Mouse (Mus musculus) layer of hippocampus, adult 8-10 months (tissue): ENCODE data around the gene Plcl2. TPM values are rescaled to one million over a fixed set of nuclear protein-coding genes. Genes with fewer than 3 reads are reported as not detected.
"Not testable (repeated sequence)": the region's sequence is repeated elsewhere in the genome, so short reads cannot be mapped to it uniquely, and the experiment has no call there.

Source experiments
- DNase-seq, 2 experiments: peaks; one replicate each; pipeline ENCODE4 v3.0.0; 2022; ENCODE audit warnings: low spot score in 2 of 2
- total RNA-seq, 4 experiments: library from RNA; stranded (reverse); gene quantifications; 2 replicates each; pipeline ENCODE4 v1.2.4; 2022

Plcl2 gene
- total RNA-seq, 4 experiments from 2014 or later, result 60.1 to 64.1 (median 63.2) TPM

- DNase-seq, result no peak
Observed at GRCm38 (mm10) chr17:50668681-50669208, 159.5 kb downstream of the Plcl2 start.

- no peak for DNase-seq
Observed at GRCm38 (mm10) chr17:50671416-50671815, 162.2 kb downstream of the Plcl2 start.

GRCm38 (mm10) chr17:50674580-50674979 lies 165.4 kb downstream of the Plcl2 start:
- DNase-seq, result no peak

GRCm38 (mm10) chr17:50675231-50675630 lies 166.0 kb downstream of the Plcl2 start:
- no peak for DNase-seq

- DNase-seq, result no peak
Observed at GRCm38 (mm10) chr17:50677334-50677733, 168.1 kb downstream of the Plcl2 start.

GRCm38 (mm10) chr17:50677978-50678712 lies 168.9 kb downstream of the Plcl2 start:
- DNase-seq, result no peak

- DNase-seq, result no peak
Observed at GRCm38 (mm10) chr17:50678748-50679147, 169.5 kb downstream of the Plcl2 start.

GRCm38 (mm10) chr17:50679613-50680534 lies 170.7 kb downstream of the Plcl2 start:
- no peak for DNase-seq

GRCm38 (mm10) chr17:50682696-50683095 lies 173.5 kb downstream of the Plcl2 start:
- DNase-seq, result no peak

DNA sequence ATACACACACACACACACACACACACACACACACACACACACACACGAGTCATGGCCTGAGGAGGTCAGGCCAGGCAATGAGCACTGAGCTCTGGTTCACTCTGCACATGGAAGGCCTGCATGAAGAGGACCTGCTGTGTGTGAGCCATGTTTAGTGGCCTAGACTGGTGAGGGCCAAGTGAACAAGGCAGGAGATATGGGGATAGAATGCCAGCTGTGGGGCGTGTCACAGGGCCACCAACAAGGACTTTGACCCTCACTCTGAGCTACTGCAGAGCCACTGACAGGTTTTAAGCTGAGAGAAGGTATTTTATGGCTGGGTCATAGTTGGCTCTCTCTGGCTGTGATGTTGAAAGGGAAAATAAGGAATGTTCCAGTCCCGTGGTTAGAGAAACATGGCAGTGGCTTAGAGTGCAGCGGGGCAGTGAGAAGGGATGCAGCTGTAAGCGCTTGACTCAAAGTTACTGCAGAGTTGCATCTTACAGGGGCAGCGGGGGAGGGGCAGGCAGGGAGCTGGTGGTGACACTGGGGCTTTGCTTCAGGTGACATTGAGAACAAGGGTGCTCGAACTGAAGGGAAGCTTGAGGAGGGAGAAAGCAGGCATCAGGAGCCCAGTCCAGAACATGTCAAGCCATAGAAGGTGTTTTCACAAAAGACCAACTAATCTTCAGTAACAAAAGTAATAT lies 175.9 kb downstream of the Plcl2 start:
- no peak for DNase-seq

DNA sequence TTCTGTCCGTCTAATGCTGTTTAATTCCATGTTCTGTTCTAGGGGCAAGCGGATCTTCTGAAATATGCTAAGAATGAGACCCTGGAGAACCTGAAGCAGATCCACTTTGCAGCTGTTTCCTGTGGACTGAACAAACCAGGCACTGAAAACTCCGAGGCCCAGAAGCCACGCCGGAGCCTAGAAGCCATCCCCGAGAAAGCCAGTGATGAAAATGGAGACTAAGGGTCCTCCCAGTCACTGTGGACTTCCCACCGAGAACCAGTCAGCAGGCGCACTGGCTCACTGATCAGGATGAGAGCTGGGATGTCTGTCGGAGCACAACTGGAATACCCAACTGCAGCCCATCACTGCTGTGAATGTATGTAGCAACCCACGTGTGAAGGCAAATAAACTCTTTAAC lies 178.5 kb downstream of the Plcl2 start:
- DNase-seq, result no peak

DNA sequence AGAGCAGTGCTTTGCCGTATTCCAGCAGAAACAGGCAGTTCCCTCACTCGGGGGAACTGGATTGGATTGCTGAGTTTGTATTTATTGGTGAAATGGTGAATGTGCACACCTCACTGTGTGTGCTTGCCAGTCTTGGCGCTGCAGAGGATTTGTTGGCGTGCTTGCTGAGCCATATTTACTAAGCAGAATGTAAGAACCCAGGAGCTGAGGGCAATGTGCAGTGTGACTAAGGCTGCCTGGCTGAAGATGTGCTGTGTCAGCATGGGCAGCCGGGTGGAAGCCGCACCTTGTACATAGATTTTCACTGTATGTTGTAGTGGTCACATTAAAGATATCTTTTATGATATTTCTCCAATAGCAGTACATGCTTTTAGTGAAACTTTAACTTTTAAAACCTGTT lies 178.9 kb downstream of the Plcl2 start:
- no peak for DNase-seq

DNA sequence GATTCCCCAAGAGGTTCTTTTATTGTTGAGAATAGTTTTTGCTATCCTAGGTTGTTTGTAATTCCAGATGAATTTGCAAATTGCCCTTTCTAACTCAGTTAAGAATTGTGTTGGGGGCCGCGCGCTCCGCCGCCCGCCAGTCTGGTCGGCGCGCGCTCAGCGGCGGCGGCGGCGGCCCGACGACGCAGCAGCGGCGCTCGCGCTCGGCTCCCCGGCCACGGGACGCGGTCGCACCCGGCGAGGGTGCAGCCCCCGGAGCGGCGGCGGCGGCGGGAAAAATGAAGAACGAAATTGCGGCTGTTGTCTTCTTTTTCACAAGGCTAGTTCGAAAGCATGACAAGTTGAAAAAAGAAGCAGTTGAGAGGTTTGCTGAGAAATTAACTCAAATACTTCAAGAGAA lies 189.2 kb downstream of the Plcl2 start:
- DNase-seq, result not testable (repeated sequence)

DNA sequence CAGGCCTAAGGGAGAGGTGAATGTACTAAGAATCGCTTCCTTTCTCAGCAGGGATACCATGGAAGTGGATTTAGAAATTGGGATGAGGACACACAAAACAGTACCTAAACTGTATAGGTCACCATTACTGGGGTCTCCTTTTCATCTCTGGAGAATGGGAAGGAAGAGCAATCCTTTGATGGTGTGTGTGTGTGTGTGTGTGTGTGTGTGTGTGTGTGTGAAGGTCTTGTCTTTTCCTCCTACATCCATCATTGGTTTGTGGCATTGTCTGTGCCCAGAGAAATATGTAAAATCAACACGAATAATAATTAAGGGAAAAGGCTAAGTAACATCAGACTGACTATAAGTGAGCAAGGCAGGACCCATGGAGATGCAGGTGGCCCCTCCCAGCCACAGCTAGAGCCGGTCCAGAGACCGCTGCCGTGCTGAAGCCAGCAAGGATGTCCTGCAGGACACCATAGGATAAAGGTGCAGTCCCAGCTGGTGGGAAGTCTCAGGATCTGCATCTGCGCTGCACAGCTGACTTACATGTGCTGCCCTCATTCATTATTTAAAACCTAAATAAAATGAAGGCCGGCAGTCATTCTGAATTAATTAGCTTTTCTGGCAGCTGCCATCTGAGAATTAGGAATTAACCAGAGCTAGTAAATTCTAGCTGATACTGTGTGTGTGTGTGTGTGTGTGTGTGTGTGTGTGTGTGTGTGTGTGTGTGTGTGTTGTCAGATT lies 201.5 kb downstream of the Plcl2 start:
- DNase-seq, result no peak

DNA sequence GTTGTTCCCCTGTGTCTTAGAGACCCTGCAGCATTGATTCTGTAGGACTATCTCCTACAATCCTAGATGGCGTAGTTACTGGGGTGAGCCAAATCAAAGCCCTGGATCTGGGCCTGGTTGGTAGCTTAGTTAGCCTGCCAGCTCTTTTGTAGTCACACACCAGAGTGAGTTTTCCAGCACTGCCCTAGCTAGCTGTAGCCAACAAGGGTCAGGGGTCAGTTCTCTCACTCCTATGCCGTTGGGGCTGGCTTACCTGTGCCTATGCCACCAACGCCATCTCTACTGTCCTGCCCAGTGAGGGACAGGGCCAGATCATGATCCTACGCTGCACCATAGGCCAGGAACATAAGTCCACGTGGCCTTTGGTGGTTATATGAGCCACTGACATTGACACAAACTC lies 208.4 kb downstream of the Plcl2 start:
- no peak for DNase-seq

DNA sequence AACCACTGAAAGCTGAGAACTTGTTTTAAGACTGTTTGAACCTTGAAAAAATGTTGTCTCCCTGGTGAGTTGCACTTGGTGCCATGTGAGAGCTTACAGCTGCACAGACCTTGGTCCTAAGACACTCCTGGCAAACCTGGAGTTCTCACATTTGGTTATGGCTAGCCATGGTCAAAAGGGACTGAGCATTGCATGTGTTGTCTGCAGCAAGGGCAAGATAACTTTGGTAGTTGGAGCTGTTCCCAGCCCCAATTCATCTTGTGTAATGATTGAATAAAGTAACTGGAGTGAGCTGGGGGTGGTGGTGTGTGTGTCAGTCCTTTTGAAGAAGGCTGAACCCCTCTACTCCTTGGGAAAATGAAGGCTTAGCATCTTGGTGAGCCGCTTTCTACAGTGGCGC lies 215.2 kb downstream of the Plcl2 start:
- DNase-seq, result no peak

- no peak for DNase-seq
Observed at GRCm38 (mm10) chr17:50726265-50726664, 217.1 kb downstream of the Plcl2 start.

DNA sequence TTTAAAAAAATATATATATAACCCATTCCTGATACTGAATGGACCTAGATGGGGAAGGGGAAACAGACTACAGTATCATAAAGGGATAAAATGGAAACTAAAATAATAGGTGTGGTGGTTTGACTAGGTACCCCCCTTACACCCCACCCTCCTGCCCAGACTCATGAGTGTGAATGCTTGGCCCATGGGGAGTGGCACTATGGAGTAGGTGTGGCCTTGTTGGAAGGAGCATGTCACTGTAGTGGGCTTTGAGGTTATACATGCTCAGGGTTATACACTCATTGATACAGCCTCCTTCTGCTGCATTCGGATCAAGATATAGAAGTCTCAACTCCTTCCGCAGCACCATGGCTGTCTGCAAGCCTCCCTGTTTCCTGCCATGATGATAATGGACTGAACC lies 219.8 kb downstream of the Plcl2 start:
- DNase-seq, result no peak

DNA sequence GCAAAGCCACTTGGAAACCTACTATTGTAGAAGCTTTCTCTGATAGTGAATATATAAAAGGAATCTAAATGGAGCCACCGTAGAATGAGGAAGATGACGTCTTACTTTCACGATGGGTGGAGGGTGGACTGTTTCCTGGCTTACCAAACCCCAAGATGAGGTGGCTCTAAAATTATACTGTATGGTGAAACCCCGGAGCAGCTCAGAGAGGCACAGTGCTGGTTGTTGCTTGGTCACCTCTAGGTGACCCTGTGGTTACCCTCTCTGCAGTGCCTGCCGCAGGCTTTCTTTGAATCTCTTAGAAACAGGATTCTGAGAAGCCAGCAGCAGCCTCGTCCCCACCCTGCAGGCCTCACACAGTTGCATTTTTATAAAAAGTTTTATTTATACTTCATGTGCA lies 220.4 kb downstream of the Plcl2 start:
- no peak for DNase-seq

DNA sequence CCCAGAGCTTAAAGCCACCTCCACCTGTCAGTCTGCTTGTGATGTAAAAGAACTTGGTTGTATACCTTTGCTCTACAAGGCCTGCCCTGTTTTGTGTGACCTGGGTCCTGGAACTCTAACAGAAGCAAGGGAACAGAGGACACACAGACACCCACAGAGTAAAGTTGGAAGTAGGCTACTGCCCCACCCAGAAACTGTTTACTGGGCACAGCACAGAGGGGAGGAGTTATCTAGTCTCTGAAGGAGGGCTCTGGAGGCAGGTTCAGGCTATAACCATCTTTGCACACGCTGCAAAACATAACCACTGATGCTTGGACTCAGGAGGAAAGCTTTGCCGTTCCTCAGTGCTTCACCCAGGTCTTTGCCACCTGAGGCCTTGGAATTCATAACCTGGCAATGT lies 221.7 kb downstream of the Plcl2 start:
- no peak for DNase-seq

DNA sequence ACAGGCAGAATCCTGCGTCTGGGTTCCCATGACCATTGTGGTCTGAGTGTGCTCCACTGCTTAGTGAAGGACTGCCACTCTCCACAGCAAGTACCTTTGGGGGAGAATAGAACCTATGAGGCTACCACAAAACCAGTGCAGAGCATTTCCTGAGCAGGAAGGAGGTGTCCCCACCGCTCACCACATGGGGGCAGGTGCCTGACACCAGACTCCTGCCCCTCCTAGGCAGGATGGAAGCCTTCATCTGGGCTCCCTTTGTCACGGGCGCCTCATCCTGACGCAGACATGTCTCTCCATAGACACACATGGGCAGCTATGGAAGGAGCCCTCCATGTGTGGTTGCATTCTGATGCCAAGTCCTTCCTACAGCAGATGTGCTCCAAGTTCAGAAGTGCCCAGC lies 222.7 kb downstream of the Plcl2 start:
- no peak for DNase-seq
